ENCODE assay signal across 25 mouse cellular contexts in genomic region chr13:112737110-112737509, GRCm38 (mm10).
"Had no signal": no experiment of that assay in that cellular context is flagged by ENCODE, and none has a peak within 500 bp of the region (broad histone marks: within the 10 kb centered on the region; RNA-seq: fewer than 3 reads in every experiment).

No protein-coding gene starts in this region.

- DNase-seq: gastrocnemius, postnatal 10 days; gastrocnemius, postnatal 25 days; heart, postnatal 14 days; heart, postnatal 36 days; kidney, adult 18-20 months; kidney, adult 8-10 months; kidney, postnatal 10 days; kidney, postnatal 25 days; kidney, postnatal 4 days; liver, embryonic 13.5 days had no signal

- H3K27ac ChIP-seq: heart, embryonic 13.5 days; heart, embryonic 15.5 days; hindbrain, embryonic 10.5 days; hindbrain, embryonic 12.5 days; hindbrain, embryonic 14.5 days; intestine, embryonic 15.5 days; layer of hippocampus, adult 2 months; left cerebral cortex, adult 2 months; limb, embryonic 10.5 days; limb, embryonic 12.5 days; liver, embryonic 13.5 days had no signal

- H3K9me3 ChIP-seq: heart, embryonic 13.5 days; heart, embryonic 15.5 days; hindbrain, embryonic 10.5 days; hindbrain, embryonic 12.5 days; intestine, embryonic 15.5 days; limb, embryonic 10.5 days; limb, embryonic 12.5 days; liver, embryonic 13.5 days had no signal

- H3K9ac ChIP-seq: heart, embryonic 13.5 days; heart, embryonic 15.5 days; hindbrain, embryonic 12.5 days; hindbrain, embryonic 14.5 days; intestine, embryonic 15.5 days; limb, embryonic 12.5 days; liver, embryonic 13.5 days had no signal

- H3K4me3 ChIP-seq: heart, embryonic 13.5 days; heart, embryonic 15.5 days; hindbrain, embryonic 10.5 days; hindbrain, embryonic 12.5 days; intestine, embryonic 15.5 days; layer of hippocampus, adult 2 months; left cerebral cortex, adult 2 months; limb, embryonic 10.5 days; limb, embryonic 12.5 days; liver, embryonic 13.5 days had no signal

- ATAC-seq: forebrain, embryonic 16.5 days; hindbrain, embryonic 16.5 days; inflammation-experienced regulatory T-cells, adult 6 months; intestine, embryonic 15.5 days; intestine, postnatal 0 days had no signal

- H3K27me3 ChIP-seq: heart, embryonic 13.5 days; heart, embryonic 15.5 days; hindbrain, embryonic 12.5 days; intestine, embryonic 15.5 days; limb, embryonic 12.5 days; liver, embryonic 13.5 days had no signal

- H3K4me1 ChIP-seq: heart, embryonic 15.5 days; hindbrain, embryonic 10.5 days; hindbrain, embryonic 12.5 days had no signal

- H3K36me3 ChIP-seq: heart, embryonic 15.5 days; hindbrain, embryonic 10.5 days; hindbrain, embryonic 12.5 days; intestine, embryonic 15.5 days; limb, embryonic 10.5 days; liver, embryonic 13.5 days had no signal

- H3K4me2 ChIP-seq: heart, embryonic 11.5 days; heart, embryonic 13.5 days; heart, embryonic 15.5 days; hindbrain, embryonic 12.5 days; hindbrain, embryonic 14.5 days; intestine, embryonic 15.5 days; limb, embryonic 12.5 days; liver, embryonic 13.5 days had no signal
